Mouse (Mus musculus) brain, embryonic 14.5 days (tissue): ENCODE results near the gene Mrps12. TPM values are rescaled to one million over a fixed set of nuclear protein-coding genes. Genes with fewer than 3 reads are reported as not detected.

ENCODE experiments used
- DNase-seq: peaks from one replicate; pipeline ENCODE4 v3.0.0-alpha.2; 2011; ENCODE audit warnings: low read depth
- CTCF ChIP-seq: fragments of 200-500 bp; IDR thresholded peaks from 2 replicates; pipeline ENCODE4 v1.5.1; 2012; ENCODE audit warnings: inconsistent platforms, mild to moderate bottlenecking, moderate library complexity, borderline replicate concordance; ENCODE audit not compliant: insufficient read depth, insufficient read length; ENCODE audit errors: extremely low read depth
- POLR2A ChIP-seq: fragments of 200-500 bp; IDR thresholded peaks from 2 replicates; pipeline ENCODE4 v1.6.1; 2012; ENCODE audit warnings: mild to moderate bottlenecking, inconsistent platforms, borderline replicate concordance; ENCODE audit not compliant: poor library complexity, insufficient read depth, insufficient read length, severe bottlenecking; ENCODE audit errors: extremely low read depth
- polyA plus RNA-seq: library from polyadenylated mRNA; depleted of rRNA; stranded (reverse); fragments of >200 nt; gene quantifications from 2 replicates; pipeline ENCODE4 v1.2.3, GENCODE M21; 2012

Mrps12 gene
- polyA plus RNA-seq, 1 experiment = 68.0 TPM

DNA sequence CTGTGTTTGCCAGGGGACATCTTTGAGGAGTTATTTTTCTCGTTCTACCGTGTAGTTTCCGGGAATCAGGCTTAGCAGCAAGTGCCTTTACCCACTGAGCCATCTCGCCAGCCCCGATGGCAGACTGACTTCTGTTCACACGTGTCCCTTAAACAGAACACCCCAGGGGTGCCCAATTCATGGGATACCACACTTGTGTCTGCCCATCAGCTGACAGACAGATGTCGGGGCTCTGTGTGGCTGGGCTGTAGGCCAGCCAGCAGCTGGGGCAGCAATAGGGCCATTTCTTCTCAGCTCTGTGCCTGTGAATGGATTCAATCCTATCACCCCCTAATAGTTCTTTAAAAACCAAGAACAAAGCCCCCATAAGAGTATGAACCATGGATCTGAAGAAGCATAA is 33.5 kb upstream of the Mrps12 start:
- DNase-seq = peak; percentile 36
- TF ChIP-seq CTCF (no peak), POLR2A (no peak)

DNA sequence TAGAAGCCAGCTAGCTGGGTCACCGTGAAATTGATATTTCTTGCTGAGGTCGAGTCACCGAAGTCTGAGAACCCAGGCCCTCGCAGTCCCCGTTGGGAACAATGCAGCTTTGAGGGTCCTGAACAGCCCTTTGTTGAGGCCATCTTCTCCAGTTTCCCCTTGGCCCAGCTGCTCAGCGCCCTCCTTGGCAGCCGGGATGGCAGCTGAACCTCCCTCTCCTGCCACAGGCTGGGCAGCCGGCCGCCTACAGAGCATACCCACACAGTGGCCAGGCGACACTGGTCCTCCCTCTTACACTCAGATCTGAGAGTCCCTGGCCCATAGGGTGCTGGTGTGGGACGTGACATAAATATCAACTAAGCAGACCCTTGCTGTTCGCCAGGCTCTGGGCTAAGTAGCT is 32.5 kb upstream of the Mrps12 start:
- peak; percentile 53 for DNase-seq
- TF ChIP-seq POLR2A = no peak
- TF ChIP-seq CTCF = no peak

DNA sequence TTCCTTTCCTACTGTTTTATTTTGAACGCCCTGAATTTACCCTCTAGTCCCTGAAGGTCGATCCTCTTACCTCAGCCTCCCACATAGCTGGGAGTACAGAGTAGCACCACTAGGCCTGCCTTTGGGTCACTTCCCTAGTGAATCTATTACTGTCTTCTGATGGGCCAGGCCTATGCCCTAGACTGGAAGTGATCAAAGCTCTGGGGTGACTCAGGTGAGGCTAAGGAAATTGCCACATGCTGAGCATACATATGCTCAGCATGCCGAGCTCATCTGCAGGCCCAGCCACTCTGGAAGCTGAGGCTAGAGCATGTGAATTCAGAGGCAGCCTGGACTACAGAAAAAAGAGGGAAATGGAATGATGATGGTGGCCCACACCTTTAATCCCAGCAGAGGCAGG is 31.5 kb upstream of the Mrps12 start:
- DNase-seq = no peak
- TF ChIP-seq POLR2A = no peak

DNA sequence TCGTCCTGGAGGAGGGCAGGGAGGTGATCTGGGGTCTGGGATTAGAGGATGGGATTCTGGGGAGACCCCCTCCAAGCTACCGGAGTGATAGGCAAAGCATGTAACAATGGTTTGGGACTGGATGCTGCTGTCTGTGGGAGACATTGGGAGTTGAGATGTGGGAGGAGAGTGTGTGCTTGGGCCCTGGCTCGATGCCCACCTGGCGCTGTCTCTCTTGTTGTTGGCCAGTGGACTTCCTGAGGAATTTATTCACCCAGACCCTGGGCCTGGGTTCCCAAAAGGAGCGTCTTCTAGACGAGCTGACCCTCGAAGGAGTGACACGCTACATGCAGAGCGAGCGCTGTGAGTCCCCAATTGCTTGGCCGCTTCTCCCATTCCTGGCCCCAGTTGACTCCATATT is 30.2 kb upstream of the Mrps12 start:
- DNase-seq = no peak
- TF ChIP-seq POLR2A (no peak), CTCF (no peak)

- TF ChIP-seq POLR2A (no peak), CTCF (no peak)
- no peak for DNase-seq
Measured at GRCm38 (mm10) chr7:28770309-28770708, 28.7 kb upstream of the Mrps12 start.

DNA sequence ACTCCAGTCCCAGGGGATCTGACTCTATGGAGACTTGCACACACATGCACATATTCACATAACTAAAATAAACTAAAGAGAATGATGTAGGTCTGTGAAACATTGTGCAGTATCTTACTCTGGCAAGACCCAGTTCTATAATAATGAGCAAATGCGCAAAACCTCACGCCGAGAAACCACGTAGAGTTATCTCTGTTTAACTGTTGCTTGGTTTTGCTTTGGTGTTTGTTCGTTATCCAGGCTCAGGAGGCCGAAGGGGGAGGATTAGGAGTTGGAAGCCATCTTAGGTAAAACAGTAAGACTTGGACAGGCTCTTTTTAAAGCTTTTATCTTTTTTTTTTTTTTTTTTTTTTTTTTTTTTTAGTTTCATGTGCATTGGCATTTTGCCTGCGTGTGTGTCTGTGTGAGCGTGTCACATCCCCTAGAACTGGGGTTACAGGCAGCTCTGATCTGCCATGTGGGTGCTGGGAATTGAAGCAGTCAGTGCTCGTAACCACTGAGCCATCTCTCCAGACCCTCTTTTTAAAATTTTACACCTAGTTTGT is 27.9 kb upstream of the Mrps12 start:
- TF ChIP-seq POLR2A (no peak), CTCF (no peak)
- no peak for DNase-seq

GRCm38 (mm10) chr7:28767462-28767965 is 25.9 kb upstream of the Mrps12 start, which contains the start of gene Nfkbib:
Gene Nfkbib, minus strand, starts transcription at chr7:28767512.
- no peak for TF ChIP-seq CTCF
- no peak for TF ChIP-seq POLR2A
- no peak for DNase-seq

- TF ChIP-seq CTCF (no peak), POLR2A (no peak)
- DNase-seq = no peak
Measured at GRCm38 (mm10) chr7:28766910-28767309, 25.3 kb upstream of the Mrps12 start.

GRCm38 (mm10) chr7:28766173-28766879 is 24.7 kb upstream of the Mrps12 start, which contains the start of gene Sirt2:
Gene Sirt2, plus strand, starts transcription at chr7:28766735.
- peak; percentile 32; the same call in 1 of the 2 replicates for TF ChIP-seq POLR2A
- no peak for TF ChIP-seq CTCF
- peak; percentile 99 for DNase-seq

- DNase-seq = no peak
- TF ChIP-seq CTCF (no peak), POLR2A (no peak)
Measured at GRCm38 (mm10) chr7:28765211-28765610, 23.6 kb upstream of the Mrps12 start.

GRCm38 (mm10) chr7:28761907-28762306 is 20.3 kb upstream of the Mrps12 start:
- TF ChIP-seq CTCF (no peak), POLR2A (no peak)
- no peak for DNase-seq

- TF ChIP-seq POLR2A (no peak), CTCF (no peak)
- no peak for DNase-seq
Measured at GRCm38 (mm10) chr7:28758623-28759022, 17.0 kb upstream of the Mrps12 start.
